Mouse (Mus musculus) left cerebral cortex, adult 2 months (tissue): ENCODE measurements around the gene Adarb1. TPM values are rescaled to one million over a fixed set of nuclear protein-coding genes. Genes with fewer than 3 reads are reported as not detected.
A peak's percentile ranks its signal among the peaks of the same experiment; 100 is the strongest.

Experiments used
- DNase-seq, 2 experiments: peaks; one replicate each; pipeline ENCODE4 v3.0.0; 2021 to 2022; ENCODE audit warnings: low spot score in 2 of 2, mixed read lengths in 1 of 2; ENCODE audit errors: extremely low spot score in 1 of 2
- H3K27ac ChIP-seq: fragments of 200-600 bp; 2 replicates; pipeline ENCODE4 v1.8.1; 2022
- H3K4me3 ChIP-seq: fragments of 200-600 bp; 2 replicates; pipeline ENCODE4 v1.8.1; 2022
- CTCF ChIP-seq: fragments of 200-600 bp; IDR thresholded peaks from 2 replicates; pipeline ENCODE4 v1.8.1; 2022; ENCODE audit warnings: antibody characterized with exemption, mild to moderate bottlenecking, moderate library complexity
- intact Hi-C: fragments of 180-260 bp; cut with DNase I; formaldehyde crosslinking; loops from one replicate; pipeline ENCODE4 v1.15.1; 2025
- total RNA-seq, 2 experiments: library from RNA; stranded (reverse); gene quantifications; 2 replicates each; pipeline ENCODE4 v1.2.3; 2021

Gene Adarb1
- total RNA-seq, 2 experiments from 2014 or later = 139 to 152 TPM

GRCm38 (mm10) chr10:77339871-77340341, 78.2 kb downstream of the Adarb1 start:
- Histone ChIP-seq H3K4me3 (peak overlapping the region; percentile 36), H3K27ac (no peak overlapping the region)
- intact Hi-C loops = loop anchor here (2.0 kb wide), 1 partner anchor 49 kb away; no protein-coding TSS in a partner anchor
- TF ChIP-seq CTCF = peak; percentile 47
- DNase-seq = peak in 1 of 2 experiments; percentile 17

- no peak for TF ChIP-seq CTCF
- peak in 1 of 2 experiments; percentile 8 for DNase-seq
- Histone ChIP-seq H3K27ac (no peak overlapping the region), H3K4me3 (no peak overlapping the region)
- intact Hi-C loops = no loop called here
These were observed 84.6 kb downstream of the Adarb1 start for GRCm38 (mm10) chr10:77333518-77333917.

DNA sequence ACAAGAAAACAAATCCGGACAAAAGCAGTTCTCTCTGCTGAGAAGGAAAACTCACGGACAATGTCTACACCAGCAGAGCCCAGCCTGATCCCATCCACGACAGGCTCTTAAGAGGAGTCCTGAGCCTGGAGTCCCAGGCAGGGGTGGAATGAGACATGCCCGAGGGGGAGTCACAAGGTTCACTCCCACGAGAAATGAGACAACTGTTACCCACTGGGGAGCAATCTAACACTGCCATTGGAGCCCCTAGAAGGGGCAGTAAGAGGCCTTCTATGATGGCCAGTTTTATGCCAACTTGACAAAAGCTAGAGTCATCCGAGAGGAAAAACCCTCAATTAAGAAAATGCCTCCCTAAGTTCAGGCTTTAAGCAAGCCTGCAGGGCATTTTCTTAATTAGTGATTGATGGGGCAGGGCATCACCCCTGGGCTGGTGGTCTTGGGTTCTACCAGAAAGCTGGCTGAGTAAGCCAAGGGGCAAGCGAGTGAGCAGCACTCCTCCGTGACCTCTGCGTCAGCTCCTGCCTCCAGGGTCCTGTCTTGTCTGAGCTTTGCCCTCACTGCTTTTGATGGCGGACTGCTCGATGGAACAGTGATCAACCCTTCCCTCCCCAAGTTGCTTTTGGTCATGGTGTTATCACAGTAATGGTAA, 88.5 kb downstream of the Adarb1 start:
- DNase-seq = peak in 1 of 2 experiments; percentile 5
- H3K4me3 ChIP-seq = no peak overlapping the region
- TF ChIP-seq CTCF = no peak
- intact Hi-C loops = no loop called here
- no peak overlapping the region for H3K27ac ChIP-seq

- intact Hi-C loops = no loop called here
These were observed 93.4 kb downstream of the Adarb1 start for GRCm38 (mm10) chr10:77324716-77325115.

GRCm38 (mm10) chr10:77321611-77322010, 96.5 kb downstream of the Adarb1 start:
- intact Hi-C loops = no loop called here
- TF ChIP-seq CTCF = no peak
- no peak for DNase-seq
- Histone ChIP-seq H3K4me3 (no peak overlapping the region), H3K27ac (no peak overlapping the region)

More at GRCm38 (mm10) chr10:77324716-77325115, 93.4 kb downstream of the Adarb1 start:
- no peak for TF ChIP-seq CTCF
- DNase-seq = peak in 1 of 2 experiments; percentile 35
- H3K27ac ChIP-seq = no peak overlapping the region
- no peak overlapping the region for H3K4me3 ChIP-seq

DNA sequence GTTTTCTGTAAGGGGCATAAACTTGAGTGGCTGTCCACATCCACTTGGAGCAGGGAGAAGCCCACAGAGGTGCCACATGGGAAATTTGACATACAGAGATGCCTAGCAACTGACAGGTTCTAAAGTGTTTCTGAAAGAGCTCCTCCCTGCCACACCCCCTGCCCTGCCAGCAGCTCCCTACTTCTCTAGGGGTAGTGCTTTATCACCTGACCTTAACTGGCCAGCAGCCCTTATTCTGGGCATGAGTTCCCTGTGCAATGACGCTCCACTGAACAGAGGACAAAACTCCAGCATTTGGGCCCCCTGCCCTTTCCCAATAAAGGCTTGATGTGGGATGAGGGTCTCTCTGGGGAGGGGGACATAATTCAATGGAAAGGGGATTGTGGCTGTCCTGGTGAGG, 97.1 kb downstream of the Adarb1 start:
- no peak for DNase-seq
- Histone ChIP-seq H3K4me3 (no peak overlapping the region), H3K27ac (no peak overlapping the region)
- intact Hi-C loops = no loop called here
- no peak for TF ChIP-seq CTCF

GRCm38 (mm10) chr10:77315682-77316081, 102.4 kb downstream of the Adarb1 start:
- TF ChIP-seq CTCF = no peak
- peak; percentile 42 to 43 for DNase-seq
- no peak overlapping the region for H3K27ac ChIP-seq

GRCm38 (mm10) chr10:77314711-77315266, 103.3 kb downstream of the Adarb1 start:
- DNase-seq = no peak
- Histone ChIP-seq H3K4me3 (no peak overlapping the region), H3K27ac (no peak overlapping the region; the same call in 1 of the 2 replicates)
- intact Hi-C loops = loop anchor here (1.0 kb wide), 1 partner anchor 27 kb away; no protein-coding TSS in a partner anchor
- TF ChIP-seq CTCF = no peak

More at GRCm38 (mm10) chr10:77315682-77316081, 102.4 kb downstream of the Adarb1 start:
- no peak overlapping the region for H3K4me3 ChIP-seq
- intact Hi-C loops = loop anchor here (1.0 kb wide), 1 partner anchor 26 kb away; no protein-coding TSS in a partner anchor

GRCm38 (mm10) chr10:77308978-77309377, 109.1 kb downstream of the Adarb1 start:
- no peak for DNase-seq
- no peak for TF ChIP-seq CTCF
- intact Hi-C loops = no loop called here
- H3K4me3 ChIP-seq = no peak overlapping the region
- H3K27ac ChIP-seq = no peak overlapping the region

- intact Hi-C loops = no loop called here
- no peak for DNase-seq
- Histone ChIP-seq H3K27ac (no peak overlapping the region), H3K4me3 (no peak overlapping the region)
- TF ChIP-seq CTCF = no peak
These were observed 112.3 kb downstream of the Adarb1 start for GRCm38 (mm10) chr10:77305766-77306165.

- no peak for DNase-seq
- no peak overlapping the region for H3K4me3 ChIP-seq
- no peak overlapping the region for H3K27ac ChIP-seq
- no peak for TF ChIP-seq CTCF
- intact Hi-C loops = no loop called here
These were observed 113.1 kb downstream of the Adarb1 start for GRCm38 (mm10) chr10:77304840-77305533.

DNA sequence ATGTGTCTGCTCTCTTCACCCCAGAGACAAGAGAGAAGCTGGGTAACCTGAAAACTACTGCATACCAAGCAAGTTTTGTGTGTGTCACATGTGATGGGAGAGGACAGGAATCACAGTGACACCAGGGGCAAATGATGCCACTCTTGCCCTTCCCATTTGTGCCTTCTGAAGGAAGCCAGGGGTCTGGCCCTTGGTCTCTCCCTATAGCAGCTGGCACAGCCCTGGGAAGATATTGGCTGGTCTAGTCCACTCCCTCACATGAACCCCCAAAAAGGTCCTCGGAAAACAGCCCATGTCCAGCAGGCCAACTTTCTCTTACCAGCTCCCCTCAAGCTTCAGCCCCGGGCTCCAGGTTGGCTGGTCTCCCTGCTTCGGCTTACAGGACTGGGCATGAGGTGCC, 113.7 kb downstream of the Adarb1 start:
- H3K27ac ChIP-seq = no peak overlapping the region
- no peak overlapping the region for H3K4me3 ChIP-seq
- no peak for TF ChIP-seq CTCF
- DNase-seq = no peak
- intact Hi-C loops = no loop called here
